Mouse (Mus musculus) adrenal gland, adult 18-20 months (tissue): Measurements from ENCODE around the gene Tap2. TPM values are rescaled to one million over a fixed set of nuclear protein-coding genes. Genes with fewer than 3 reads are reported as not detected.

Experiments used
- DNase-seq, 2 experiments: peaks; one replicate each; pipeline ENCODE4 v3.0.0; 2021 to 2022; ENCODE audit warnings: low spot score in 2 of 2
- long read RNA-seq, 2 experiments: library from polyadenylated mRNA; stranded (forward); transcript quantifications; one replicate each; pipeline ENCODE4 v2.0.0; 2021
- total RNA-seq, 2 experiments: library from RNA; stranded (reverse); gene quantifications; 1 replicate in 1 of 2; 2 replicates in 1 of 2; pipeline ENCODE4 v1.2.3; 2021

Tap2 gene
- total RNA-seq: 10 to 100 TPM; 51.6 to 60.9 TPM
- long read RNA-seq, experiment 1, transcript Tap2-201 (12 exons, 3,442 nt): major isoform, 122 of 135 reads
- long read RNA-seq, experiment 1, partial matches to known transcripts: 7 of 135 reads
- long read RNA-seq, experiment 1, other reads (novel, unspliced or antisense): 6 of 135 reads
- long read RNA-seq, experiment 2, transcript Tap2-201 (12 exons, 3,442 nt): major isoform, 310 of 356 reads
- long read RNA-seq, experiment 2, partial matches to known transcripts: 37 of 356 reads
- long read RNA-seq, experiment 2, other reads (novel, unspliced or antisense): 7 of 356 reads

GRCm38 (mm10) chr17:34203444-34203843, at the start of gene Tap2:
Gene Tap2, plus strand, starts transcription at chr17:34203527.
- no peak for DNase-seq

DNA sequence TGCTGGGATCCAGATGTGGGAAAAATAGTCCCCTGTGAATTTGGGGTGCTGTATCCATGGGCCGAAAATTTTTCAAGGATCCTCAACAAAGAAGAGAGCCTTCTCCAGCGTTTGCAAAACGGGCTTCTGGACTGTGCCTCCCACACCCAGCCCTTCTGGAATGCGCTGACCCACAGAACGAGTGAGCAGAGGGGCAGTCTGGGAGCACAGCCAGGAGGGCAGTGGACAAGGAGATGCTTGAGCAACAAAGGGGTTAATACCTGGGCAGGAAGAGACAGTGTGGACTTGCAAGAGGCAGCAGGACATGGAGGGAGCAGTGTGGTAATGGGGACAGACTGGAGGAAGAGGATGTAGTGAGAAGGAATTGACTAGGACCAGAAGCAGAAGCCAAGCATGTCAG, 47.8 kb upstream of the Tap2 start:
- DNase-seq: no peak

DNA sequence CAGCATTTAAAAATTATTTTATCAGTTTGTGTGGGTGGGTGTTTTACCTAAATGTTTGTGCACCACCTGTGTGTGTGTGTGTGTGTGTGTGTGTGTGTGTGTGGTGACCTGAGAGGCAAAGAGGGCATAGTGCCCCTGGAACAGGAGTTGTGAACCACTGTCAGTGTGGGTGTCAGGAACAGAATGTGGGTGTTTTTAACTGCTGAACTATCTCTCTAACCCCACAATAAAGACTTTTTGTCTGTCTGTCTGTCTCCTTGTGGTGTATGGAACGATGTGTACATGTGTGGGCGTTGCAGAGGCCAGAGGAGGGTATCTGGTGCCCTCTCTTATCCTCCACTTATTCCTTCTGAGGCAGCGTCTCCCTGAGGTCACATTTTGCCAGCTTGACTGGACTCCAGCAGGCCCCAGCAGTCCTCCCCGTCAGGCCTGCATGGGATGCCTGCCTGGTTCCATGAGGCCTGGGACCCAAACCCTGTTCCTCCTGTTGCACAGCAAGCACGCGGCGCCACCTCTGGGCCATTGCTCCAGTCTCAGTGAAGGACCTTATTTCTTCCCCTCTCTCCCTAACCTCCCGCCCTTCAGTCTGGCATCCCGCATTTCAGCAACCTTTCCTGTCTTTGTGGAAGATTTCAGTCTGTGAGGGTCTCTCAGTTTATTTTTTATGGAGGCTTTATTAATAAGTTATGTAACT, 39.0 kb upstream of the Tap2 start:
- no peak for DNase-seq

- no peak for DNase-seq
These were observed 38.1 kb upstream of the Tap2 start for GRCm38 (mm10) chr17:34165033-34165730.

DNA sequence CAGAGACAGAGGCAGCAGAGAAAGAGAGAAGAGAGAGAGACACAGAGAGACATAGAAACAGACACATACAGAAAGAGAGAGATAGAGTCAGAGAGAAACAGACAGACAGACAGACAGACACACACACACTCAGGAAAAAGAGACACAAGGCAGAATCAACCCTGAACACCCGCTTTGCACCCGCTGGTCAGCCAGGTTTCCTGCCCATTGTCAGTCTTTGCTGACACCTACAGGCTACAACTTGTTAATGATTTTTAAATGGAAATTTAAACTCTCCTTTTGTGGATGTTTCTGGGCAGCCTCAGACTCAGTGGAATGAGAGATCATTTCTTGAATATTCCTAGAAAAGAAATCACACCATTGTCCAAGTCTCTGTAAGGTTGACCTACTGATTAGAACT, 34.0 kb upstream of the Tap2 start:
- no peak for DNase-seq

GRCm38 (mm10) chr17:34170487-34170876, 32.8 kb upstream of the Tap2 start:
- no peak for DNase-seq

DNA sequence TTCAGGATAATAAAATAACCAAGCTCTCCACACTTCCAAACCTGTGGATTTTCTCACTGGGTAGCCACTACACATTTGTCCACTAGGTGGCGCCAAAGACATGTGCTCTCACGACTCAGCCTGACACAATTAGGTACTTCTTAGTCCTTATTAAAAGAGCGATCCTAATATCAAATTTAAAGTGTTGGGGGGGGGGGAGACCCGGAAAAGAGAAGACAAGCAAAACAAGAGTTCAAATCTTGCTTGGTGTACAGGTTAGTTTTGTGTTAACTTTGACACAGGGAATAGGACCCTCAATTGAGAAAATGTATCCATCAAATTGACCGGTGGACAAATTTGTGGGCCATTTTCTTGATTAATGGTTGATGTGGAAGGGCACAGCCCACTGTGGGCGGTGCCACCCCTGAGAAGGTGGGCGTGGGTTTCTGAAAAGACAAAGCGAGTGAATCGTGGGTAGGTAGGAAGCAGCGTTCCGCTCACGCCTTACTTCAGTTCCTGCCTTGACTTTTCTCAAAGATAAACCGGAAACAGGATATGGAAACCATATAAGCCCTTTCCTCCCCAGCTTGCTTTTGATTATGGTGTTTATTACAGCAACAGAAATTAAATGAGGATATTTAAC, 32.3 kb upstream of the Tap2 start:
- peak; percentile 82 to 87 for DNase-seq

- DNase-seq: no peak
These were observed 30.8 kb upstream of the Tap2 start for GRCm38 (mm10) chr17:34172528-34172927.

- DNase-seq: no peak
These were observed 29.3 kb upstream of the Tap2 start for GRCm38 (mm10) chr17:34174075-34174474.

GRCm38 (mm10) chr17:34177179-34177578, 26.1 kb upstream of the Tap2 start:
- DNase-seq: no peak

DNA sequence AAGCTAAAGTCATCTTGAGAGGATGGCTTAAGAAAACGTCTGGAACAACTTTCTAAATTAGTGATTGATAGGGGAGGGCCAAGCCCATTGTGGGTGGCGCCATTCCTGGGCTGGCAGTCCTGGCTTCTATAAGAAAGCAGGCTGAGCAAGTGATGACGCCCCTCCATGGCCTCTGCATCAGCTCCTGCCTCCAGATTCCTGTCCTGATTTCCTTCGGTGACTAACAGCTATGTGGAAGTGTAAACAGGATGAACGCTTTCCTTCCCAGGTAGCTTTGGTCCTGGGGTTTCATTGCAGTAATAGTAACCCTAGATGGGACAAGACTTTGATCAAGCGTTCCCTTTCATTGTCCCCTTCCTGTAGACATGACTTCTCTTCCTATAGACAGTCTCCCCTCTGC, 24.3 kb upstream of the Tap2 start:
- no peak for DNase-seq

- no peak for DNase-seq
These were observed 23.1 kb upstream of the Tap2 start for GRCm38 (mm10) chr17:34179913-34180859.

DNA sequence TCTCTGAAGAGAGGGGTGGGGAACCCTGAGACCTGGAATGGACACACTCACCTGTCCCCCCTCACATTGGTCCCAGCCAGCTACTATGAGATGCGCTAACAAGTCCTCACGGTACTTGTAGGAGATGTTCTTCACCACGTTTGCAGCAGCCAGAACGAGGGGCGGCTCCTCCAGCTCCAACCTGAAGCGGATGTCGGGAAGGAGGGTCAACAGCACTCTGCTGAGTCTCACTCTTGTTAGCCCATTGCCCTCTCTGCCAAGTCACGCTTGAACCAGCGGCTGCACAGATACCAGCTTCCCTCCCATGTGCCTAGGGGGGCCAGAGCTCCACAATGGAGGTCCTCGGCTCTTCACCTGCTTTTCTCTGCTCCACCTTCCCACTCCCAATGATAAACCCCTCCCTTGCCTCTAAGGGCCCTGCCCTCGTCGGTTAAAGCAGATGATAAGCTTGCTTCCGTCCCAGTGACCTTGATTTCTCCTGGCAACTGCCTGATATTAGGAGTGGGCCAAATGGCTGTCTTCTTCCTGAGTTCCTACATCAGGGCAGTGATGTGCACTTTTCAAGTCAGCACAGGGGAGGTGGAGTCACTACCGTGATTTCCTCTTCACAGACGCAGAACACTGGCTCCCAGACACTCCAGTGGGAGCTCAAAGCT, 19.6 kb upstream of the Tap2 start:
- no peak for DNase-seq

- no peak for DNase-seq
These were observed 17.8 kb upstream of the Tap2 start for GRCm38 (mm10) chr17:34185526-34185925.

GRCm38 (mm10) chr17:34186885-34187260, 16.5 kb upstream of the Tap2 start:
- no peak for DNase-seq

DNA sequence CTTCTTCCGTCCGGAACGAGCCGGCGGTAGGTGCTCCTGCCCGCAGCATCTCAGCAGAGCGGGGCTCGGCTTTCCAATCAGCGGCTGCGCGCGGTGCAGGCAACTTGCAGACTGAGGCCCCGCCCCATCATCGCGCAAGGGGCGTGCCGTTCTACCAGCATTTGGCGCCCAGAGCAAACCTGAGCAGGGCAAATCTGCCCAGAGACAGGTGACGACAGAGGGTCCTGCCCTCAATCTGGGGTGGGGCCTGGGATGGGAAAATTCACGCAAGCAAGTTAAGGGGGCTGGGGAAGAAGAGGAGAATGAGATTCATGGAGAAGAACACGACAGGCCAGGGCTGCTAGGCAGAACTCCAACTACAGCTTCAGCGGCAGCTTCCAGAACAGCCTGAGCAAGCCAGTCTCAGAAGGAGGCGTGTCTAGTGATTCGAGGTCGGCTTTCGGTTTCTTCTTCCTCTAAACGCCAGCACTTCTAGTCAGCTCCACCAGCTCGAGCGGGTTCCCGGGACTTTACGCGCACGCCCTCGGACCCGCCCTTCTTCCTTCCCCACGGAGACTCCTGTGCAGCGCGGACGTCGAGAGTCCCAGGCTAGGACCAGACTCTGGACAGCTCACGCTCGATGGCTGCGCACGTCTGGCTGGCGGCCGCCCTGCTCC, 15.9 kb upstream of the Tap2 start, which contains the start of the genes Tap1 and Psmb9:
Gene Tap1 (plus strand): TSS at position 293 of the 656 bp plus-strand sequence.
Gene Psmb9 (minus strand): TSS at position 504 of the 656 bp plus-strand sequence.
- peak; percentile 99 to 100 for DNase-seq

GRCm38 (mm10) chr17:34188010-34188409, 15.3 kb upstream of the Tap2 start:
- DNase-seq: peak in 1 of 2 experiments; percentile 54

DNA sequence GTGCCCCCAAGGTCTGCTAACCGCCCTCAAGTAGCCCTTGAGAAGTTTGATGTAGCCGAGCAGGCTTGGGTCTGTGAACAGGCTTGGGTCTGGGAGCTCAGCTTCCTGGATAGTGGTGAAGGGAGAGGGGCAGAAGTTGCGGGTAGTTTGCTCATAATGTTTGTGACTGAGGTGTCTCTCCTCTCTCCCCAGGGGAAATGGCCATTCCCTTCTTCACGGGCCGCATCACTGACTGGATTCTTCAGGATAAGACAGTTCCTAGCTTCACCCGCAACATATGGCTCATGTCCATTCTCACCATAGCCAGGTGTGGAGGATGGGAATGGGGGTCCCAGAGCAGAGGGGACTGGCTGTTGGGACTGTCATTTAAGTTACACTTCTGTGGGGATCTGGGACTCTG, 14.3 kb upstream of the Tap2 start:
- no peak for DNase-seq

DNA sequence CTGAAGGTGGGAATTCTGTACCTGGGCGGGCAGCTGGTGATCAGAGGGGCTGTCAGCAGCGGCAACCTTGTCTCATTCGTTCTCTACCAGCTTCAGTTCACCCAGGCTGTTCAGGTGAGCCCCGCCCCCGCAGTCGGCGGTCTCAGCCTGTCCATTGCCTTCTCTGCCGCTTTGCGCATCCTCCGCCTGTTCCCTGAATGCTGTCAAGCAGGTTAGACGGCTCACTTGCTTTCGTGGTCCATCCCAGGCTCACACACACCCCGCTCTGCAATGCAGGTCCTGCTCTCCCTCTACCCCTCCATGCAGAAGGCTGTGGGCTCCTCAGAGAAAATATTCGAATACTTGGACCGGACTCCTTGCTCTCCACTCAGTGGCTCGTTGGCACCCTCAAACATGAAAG, 10.5 kb upstream of the Tap2 start:
- no peak for DNase-seq
